9 mouse cellular contexts compared by ENCODE assay signal in the genomic region with DNA sequence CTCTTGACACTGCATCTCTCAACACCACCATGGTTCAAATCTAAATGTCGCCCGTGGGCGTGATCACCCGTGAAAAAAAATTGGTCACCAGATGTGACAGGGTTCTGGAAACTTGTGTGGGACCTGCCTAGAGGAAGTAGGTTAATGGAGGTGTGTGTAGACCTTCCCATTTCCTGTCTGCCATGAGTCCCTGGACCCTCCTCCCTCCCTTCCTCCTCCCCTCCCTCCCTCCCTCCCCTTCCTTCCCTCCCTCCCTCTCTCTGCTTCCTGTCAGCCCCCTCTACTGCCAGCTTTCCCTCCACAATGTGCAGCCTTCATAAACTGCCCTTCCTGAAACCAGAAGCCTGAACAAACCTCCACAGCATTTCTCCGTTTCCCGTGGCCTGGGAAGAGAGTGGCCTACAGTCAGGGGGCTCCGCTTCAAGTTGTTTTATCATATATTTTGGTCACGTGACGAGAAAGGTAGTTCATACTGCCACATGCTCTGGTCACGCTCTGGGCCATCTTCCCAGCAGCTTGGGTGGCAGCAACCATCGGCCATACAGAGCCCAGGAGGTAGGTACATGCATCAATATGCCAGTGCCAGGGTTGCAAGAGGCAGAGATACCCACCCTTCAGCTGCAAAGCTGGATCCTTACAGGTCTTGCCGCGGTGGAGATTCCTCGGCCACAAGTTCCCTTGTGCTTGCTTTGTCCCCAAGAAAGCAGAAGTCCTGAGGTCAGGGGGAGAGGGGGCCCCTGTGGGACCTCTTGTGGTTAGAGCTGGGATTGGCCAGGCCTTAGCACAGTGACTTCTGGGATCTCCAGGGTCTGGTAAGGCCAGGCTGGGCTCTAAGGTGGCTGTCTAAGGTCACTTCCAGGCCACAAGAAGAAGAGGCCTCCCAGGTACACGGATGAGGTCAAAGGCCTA. TPM values are rescaled to one million over a fixed set of nuclear protein-coding genes. Genes with fewer than 3 reads are reported as not detected.
A peak's percentile ranks its signal among the peaks of the same experiment; 100 is the strongest.
DNase-seq lines count a peak whose midpoint lies in the region; ATAC-seq and TF ChIP-seq lines count a peak whose summit lies in the region.
"Had no signal": no experiment of that assay in that cellular context is flagged by ENCODE, and none has a peak within 500 bp of the region (broad histone marks: within the 10 kb centered on the region; RNA-seq: fewer than 3 reads in every experiment).

No protein-coding gene starts in this region.

- peaks cover 38% of the 10 kb centered on the region for H3K4me1 ChIP-seq in G1E (ENCODE audit: insufficient read depth, low read depth, low read length)

- no peak overlapping the region for H3K4me3 ChIP-seq in layer of hippocampus, adult 2 months
- H3K4me3 ChIP-seq in G1E (ENCODE audit: low read depth, low read length) = peak overlapping the region; percentile 58
- H3K4me3 ChIP-seq: midbrain, embryonic 12.5 days had no signal

- no peak for DNase-seq in layer of hippocampus, adult 2 months (ENCODE audit: low spot score in 2 of 2)
- no peak for DNase-seq in layer of hippocampus, adult 9-10 months (ENCODE audit: low spot score)
- peak; percentile 80 for DNase-seq in G1E (ENCODE audit: low spot score)
- DNase-seq in naive thymus-derived CD4-positive, alpha-beta T cell, adult 2 months (ENCODE audit: low read depth) = peak; percentile 55
- DNase-seq in embryo, embryonic 10 days (ENCODE audit: low spot score) = no peak
- no peak for DNase-seq in cerebellum, postnatal 14 days

- no peaks in the 10 kb centered on the region for H3K9me3 ChIP-seq in G1E (replicated peaks)
- H3K9me3 ChIP-seq: midbrain, embryonic 12.5 days had no signal

- no peak overlapping the region for H3K27ac ChIP-seq in layer of hippocampus, adult 2 months
- H3K27ac ChIP-seq: midbrain, embryonic 12.5 days had no signal

- peak; percentile 87 for ATAC-seq in G1E (ENCODE audit: extremely low read depth, insufficient number of reproducible peaks, low FRiP score, poor library complexity, severe bottlenecking)
- ATAC-seq in hematopoietic stem cell, adult 5-6 weeks (replicated peaks in 1 of 2; ENCODE audit: insufficient read depth in 1 of 2, low FRiP score in 2 of 2, low TSS enrichment in 1 of 2, low read depth in 1 of 2, poor library complexity in 2 of 2, severe bottlenecking in 2 of 2) = peak; percentile 90 to 97
- ATAC-seq in frontal cortex, adult (ENCODE audit: low TSS enrichment) = no peak

- H3K27me3 ChIP-seq in G1E (ENCODE audit: insufficient read depth, low read length) = 0 out of 2 replicates have a peak, but pooled peaks cover 3% of the 10 kb centered on the region
- H3K27me3 ChIP-seq: midbrain, embryonic 12.5 days had no signal

- H3K36me3 ChIP-seq in G1E (replicated peaks) = peaks cover 13% of the 10 kb centered on the region
- H3K36me3 ChIP-seq: midbrain, embryonic 12.5 days had no signal

- TF ChIP-seq CTCF in layer of hippocampus, adult 2 months (conservative IDR thresholded peaks at IDR 0.05) = peak; percentile 48
- TF ChIP-seq CTCF in G1E (IDR thresholded peaks at IDR 0.05; ENCODE audit: low read depth, low read length) = no peak

RNA-seq across cellular contexts. Expression of gene Rbm38, which starts 41.4 kb away (rescaled TPM):
- total RNA-seq in layer of hippocampus, adult 2 months (2021) = 1 to 10 TPM; 3.0 to 4.5 TPM
- total RNA-seq in G1E (2014; fragmentation: Nextera tagmentation) = 299 and 342 TPM in 2 replicates
- 35.7 and 36.0 TPM in 2 replicates for total RNA-seq in G1E (2017)
- polyA plus RNA-seq in G1E (2012) = 692 and 737 TPM in 2 replicates
- 66.3 and 81.3 TPM in 2 replicates for total RNA-seq in hematopoietic stem cell, adult 5-6 weeks (2017)

RNA-seq across cellular contexts. Expression of gene Ctcfl, which starts 57.6 kb away (rescaled TPM):
- not detected for total RNA-seq in layer of hippocampus, adult 2 months (2021)
- total RNA-seq in G1E (2014; fragmentation: Nextera tagmentation) (not detected in 2 replicates), G1E (2017) (not detected in 2 replicates)
- not detected in 2 replicates for polyA plus RNA-seq in G1E (2012)
- total RNA-seq in hematopoietic stem cell, adult 5-6 weeks (2017) = not detected in 2 replicates
- polyA plus RNA-seq: midbrain, embryonic 12.5 days had no signal

Comparison
In these comparisons a context has a peak if more than half of its experiments do, and no peak if none do; other contexts are left out.
1. DNase-seq: peak in G1E (single experiment) and naive thymus-derived CD4-positive, alpha-beta T cell, adult 2 months (single experiment); none in layer of hippocampus, adult 2 months (0 of 2), layer of hippocampus, adult 9-10 months (single experiment), embryo, embryonic 10 days (single experiment) and cerebellum, postnatal 14 days (0 of 2).
2. RNA of gene Rbm38, which starts 41.4 kb away (total RNA-seq): 35.7 to 342 TPM in G1E and 66.3 to 81.3 TPM in hematopoietic stem cell, adult 5-6 weeks; 3.0 to 4.5 TPM in layer of hippocampus, adult 2 months; every median in the first group is over 4 times any median in the second.